Mouse (Mus musculus): ENCODE results near the gene Svopl. TPM values are rescaled to one million over a fixed set of nuclear protein-coding genes. Genes with fewer than 3 reads are reported as not detected.

The Svopl gene
- polyA plus RNA-seq (2012; ENCODE audit: low replicate concordance) = not detected in 2 replicates

GRCm38 (mm10) chr6:38046838-38047237 is at the start of gene Svopl:
Gene Svopl, minus strand, starts transcription at chr6:38046996.

Other genes with a start within 250 kb of the Svopl start
- gene Trim24, start 176.2 kb downstream of the Svopl start, polyA plus RNA-seq (2012; ENCODE audit: low replicate concordance) = 14.4 and 16.8 TPM in 2 replicates
- gene Tmem213, start 62.3 kb upstream of the Svopl start, polyA plus RNA-seq (2012; ENCODE audit: low replicate concordance) = not detected in 2 replicates
- gene Atp6v0a4, start 77.6 kb upstream of the Svopl start, polyA plus RNA-seq (2012; ENCODE audit: low replicate concordance) = 0.07 TPM in 1 of 2 replicates, not detected in the other
- 0.18 and 0.19 TPM in 2 replicates for gene D630045J12Rik, start 207.0 kb upstream of the Svopl start, polyA plus RNA-seq (2012; ENCODE audit: low replicate concordance)